Mouse (Mus musculus) spleen, adult 2 months (tissue): Measurements from ENCODE around the gene Pogz.
"Not testable (repeated sequence)": the region's sequence is repeated elsewhere in the genome, so short reads cannot be mapped to it uniquely, and the experiment has no call there.

Experiments
- CTCF ChIP-seq: fragments of 200-500 bp; IDR thresholded peaks from 2 replicates; pipeline ENCODE4 v1.5.1; 2011; ENCODE audit warnings: mild to moderate bottlenecking, inconsistent platforms; ENCODE audit not compliant: insufficient read depth, insufficient read length, insufficient replicate concordance; ENCODE audit errors: extremely low read depth
- POLR2A ChIP-seq: fragments of 200-500 bp; IDR thresholded peaks from 2 replicates; pipeline ENCODE4 v1.6.1; 2011; ENCODE audit warnings: low read depth, low read length, inconsistent platforms

DNA sequence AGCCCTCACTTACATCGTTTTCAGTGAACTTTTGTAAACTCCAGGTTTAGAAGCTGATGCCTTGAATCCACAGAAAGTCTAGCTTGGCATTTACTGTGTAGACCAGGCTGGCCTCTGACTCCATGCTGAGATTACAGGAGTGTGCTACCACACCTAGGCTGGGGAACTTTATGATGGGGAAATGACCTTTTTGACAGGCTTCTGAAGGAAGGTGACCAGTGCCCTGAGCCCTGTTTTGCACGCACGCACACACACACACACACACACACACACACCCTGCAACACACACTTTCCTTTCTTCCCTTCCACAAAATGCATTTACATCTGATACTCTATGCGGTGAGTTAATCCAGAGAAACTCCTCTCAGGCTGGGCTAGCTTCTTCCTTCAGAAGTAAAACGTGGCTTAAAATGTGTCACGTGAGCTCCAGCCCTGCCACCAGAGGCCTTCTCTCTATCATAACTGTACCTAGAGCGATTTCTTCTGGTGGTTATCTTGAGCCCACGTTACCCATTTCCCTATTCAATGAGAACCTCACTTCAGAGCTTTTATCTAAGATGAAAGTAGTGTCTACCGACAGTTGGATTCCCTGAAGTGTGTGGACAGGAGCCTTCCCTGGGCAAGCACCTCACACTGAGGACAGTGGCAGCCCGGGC, 94.2 kb downstream of the Pogz start:
- not testable (repeated sequence) for TF ChIP-seq POLR2A, CTCF
